Mouse (Mus musculus): ENCODE measurements around the gene Pop5. TPM values are rescaled to one million over a fixed set of nuclear protein-coding genes. Genes with fewer than 3 reads are reported as not detected.

Gene Pop5
- total and polyA plus RNA-seq, 2 experiments from 2014 or later = 55.6 to 99.3 TPM

DNA sequence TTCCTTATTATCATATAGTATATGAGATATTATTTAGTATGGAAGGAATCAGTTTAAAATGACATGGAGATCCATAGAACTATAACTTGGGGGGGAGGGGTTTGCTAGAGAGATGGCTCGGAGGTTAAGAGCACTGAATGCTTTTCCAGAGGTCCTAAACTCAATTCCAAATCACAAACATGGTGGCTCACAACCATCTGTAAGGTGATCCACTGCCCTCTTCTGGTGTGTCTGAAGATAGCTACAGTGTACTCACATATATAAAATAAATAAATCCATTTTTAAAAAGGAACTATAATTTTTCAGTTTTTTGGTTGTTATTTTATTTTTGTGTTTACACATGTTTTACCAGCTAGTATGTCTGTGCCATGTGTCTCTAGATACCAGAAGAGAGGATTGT lies 38.7 kb downstream of the Pop5 start:
- Histone ChIP-seq H3K4me3 (ENCODE audit: low read length) (no peak overlapping the region), H3K4me1 (ENCODE audit: insufficient read depth, low read length) (peaks cover 18% of the 10 kb centered on the region; the same call in 1 of the 2 replicates), H3K4me2 (ENCODE audit: low read depth, low read length) (no peak overlapping the region), H3K9ac (replicated peaks; ENCODE audit: low read length) (no peak overlapping the region), H3K36me3 (ENCODE audit: insufficient read depth, low read length) (no peaks in the 10 kb centered on the region; the same call in 1 of the 2 replicates), H3K9me3 (ENCODE audit: low read length) (no peaks in the 10 kb centered on the region), H3K27me3 (ENCODE audit: insufficient read depth, low read length) (no peaks in the 10 kb centered on the region), H3K27ac (no peak overlapping the region)
- WGBS = 78% methylated on average over 1 of the region's 1 CpGs
- DNase-seq (ENCODE audit: low spot score) = no peak
- no peak for ATAC-seq
- 0 out of 2 replicates have a peak, but pooled peaks have one; percentile 9 for TF ChIP-seq CTCF (IDR thresholded peaks at IDR 0.05; ENCODE audit: low read depth)

DNA sequence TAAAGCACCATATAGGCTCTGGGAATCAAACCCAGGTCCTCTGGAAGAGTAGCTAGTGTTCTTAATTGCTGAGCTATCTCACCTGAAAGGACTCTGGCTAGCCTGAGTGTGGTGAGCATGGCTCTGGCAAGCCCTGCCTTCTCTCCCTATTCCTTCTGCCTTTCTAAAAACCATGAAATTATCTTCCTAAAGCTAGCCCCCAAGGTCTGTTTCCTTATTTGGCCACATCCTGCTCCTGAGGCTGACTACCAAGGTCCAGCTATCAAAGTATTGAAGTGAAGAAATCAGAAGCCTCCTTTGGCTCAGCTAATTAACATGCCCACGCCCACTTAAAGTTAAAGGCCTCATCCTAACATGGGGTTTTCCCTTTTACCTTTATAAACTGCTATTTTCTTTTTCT lies 39.1 kb downstream of the Pop5 start:
- H3K36me3 ChIP-seq (ENCODE audit: insufficient read depth, low read length) = no peaks in the 10 kb centered on the region
- H3K4me3 ChIP-seq (ENCODE audit: low read length) = no peak overlapping the region
- H3K27me3 ChIP-seq (ENCODE audit: insufficient read depth, low read length) = no peaks in the 10 kb centered on the region
- no peaks in the 10 kb centered on the region for H3K9me3 ChIP-seq (ENCODE audit: low read length)
- H3K9ac ChIP-seq (replicated peaks; ENCODE audit: low read length) = no peak overlapping the region
- no peak for TF ChIP-seq CTCF (IDR thresholded peaks at IDR 0.05; ENCODE audit: low read depth)
- peaks cover 17% of the 10 kb centered on the region; the same call in 1 of the 2 replicates for H3K4me1 ChIP-seq (ENCODE audit: insufficient read depth, low read length)
- no peak overlapping the region for H3K27ac ChIP-seq
- DNase-seq (ENCODE audit: low spot score) = no peak
- no peak overlapping the region for H3K4me2 ChIP-seq (ENCODE audit: low read depth, low read length)
- no peak for ATAC-seq
- 86% methylated on average over 1 of the region's 1 CpGs for WGBS

DNA sequence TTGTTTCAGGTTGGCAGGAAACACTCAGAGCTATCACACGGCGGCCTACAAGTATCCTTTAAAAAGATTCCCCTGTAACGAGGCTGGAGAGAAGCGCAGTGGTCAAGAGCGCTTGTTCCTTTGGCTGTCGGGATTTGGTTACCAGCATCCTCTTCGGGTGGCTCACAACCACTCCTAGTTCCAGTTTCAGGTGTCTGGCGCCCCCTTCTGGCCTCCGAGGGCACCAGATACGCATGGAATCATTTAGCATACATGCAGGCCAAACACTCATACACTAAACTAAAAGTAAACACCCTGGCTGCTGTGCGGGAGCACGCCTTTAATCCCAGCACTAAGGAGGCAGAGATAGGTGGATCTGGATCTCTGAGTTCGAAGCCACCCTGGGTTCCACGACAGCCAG lies 40.4 kb downstream of the Pop5 start:
- peak; percentile 52 for TF ChIP-seq CTCF (IDR thresholded peaks at IDR 0.05; ENCODE audit: low read depth)
- no peak overlapping the region for H3K4me3 ChIP-seq (ENCODE audit: low read length)
- no peaks in the 10 kb centered on the region for H3K9me3 ChIP-seq (ENCODE audit: low read length)
- no peaks in the 10 kb centered on the region for H3K36me3 ChIP-seq (ENCODE audit: insufficient read depth, low read length)
- ATAC-seq (no peak), DNase-seq (ENCODE audit: low spot score) (peak; percentile 42)
- peaks cover 5% of the 10 kb centered on the region; the same call in 1 of the 2 replicates for H3K4me1 ChIP-seq (ENCODE audit: insufficient read depth, low read length)
- no peaks in the 10 kb centered on the region for H3K27me3 ChIP-seq (ENCODE audit: insufficient read depth, low read length)
- no peak overlapping the region for H3K9ac ChIP-seq (replicated peaks; ENCODE audit: low read length)
- WGBS = 36% methylated on average over 14 of the region's 14 CpGs
- H3K27ac ChIP-seq = no peak overlapping the region
- H3K4me2 ChIP-seq (ENCODE audit: low read depth, low read length) = no peak overlapping the region

DNA sequence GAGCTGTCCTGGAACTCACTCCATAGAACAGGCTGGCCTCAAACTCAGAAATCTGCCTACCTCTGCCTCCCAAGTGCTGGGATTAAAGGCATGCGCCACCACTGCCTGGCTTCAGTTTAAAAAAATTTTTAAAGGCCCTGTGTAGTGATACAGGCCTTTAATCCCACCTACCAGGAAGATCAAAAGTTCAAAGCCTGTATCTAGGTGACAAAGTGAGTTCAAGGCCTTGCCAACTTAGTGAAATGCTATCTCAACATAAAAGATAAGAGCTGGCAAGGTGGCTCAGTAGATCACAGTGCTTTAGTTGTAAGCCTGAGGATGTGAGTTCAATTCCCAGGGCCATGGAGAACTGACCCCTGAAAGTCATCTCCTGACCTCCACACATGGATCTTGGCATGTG lies 42.4 kb downstream of the Pop5 start:
- 88% methylated on average over 1 of the region's 1 CpGs for WGBS
- no peak for DNase-seq (ENCODE audit: low spot score)
- Histone ChIP-seq H3K4me3 (ENCODE audit: low read length) (no peak overlapping the region), H3K4me2 (ENCODE audit: low read depth, low read length) (no peak overlapping the region), H3K9ac (replicated peaks; ENCODE audit: low read length) (no peak overlapping the region), H3K9me3 (ENCODE audit: low read length) (no peaks in the 10 kb centered on the region), H3K27me3 (ENCODE audit: insufficient read depth, low read length) (no peaks in the 10 kb centered on the region), H3K27ac (no peak overlapping the region), H3K36me3 (ENCODE audit: insufficient read depth, low read length) (no peaks in the 10 kb centered on the region), H3K4me1 (ENCODE audit: insufficient read depth, low read length) (no peaks in the 10 kb centered on the region)
- no peak for TF ChIP-seq CTCF (IDR thresholded peaks at IDR 0.05; ENCODE audit: low read depth)
- no peak for ATAC-seq

DNA sequence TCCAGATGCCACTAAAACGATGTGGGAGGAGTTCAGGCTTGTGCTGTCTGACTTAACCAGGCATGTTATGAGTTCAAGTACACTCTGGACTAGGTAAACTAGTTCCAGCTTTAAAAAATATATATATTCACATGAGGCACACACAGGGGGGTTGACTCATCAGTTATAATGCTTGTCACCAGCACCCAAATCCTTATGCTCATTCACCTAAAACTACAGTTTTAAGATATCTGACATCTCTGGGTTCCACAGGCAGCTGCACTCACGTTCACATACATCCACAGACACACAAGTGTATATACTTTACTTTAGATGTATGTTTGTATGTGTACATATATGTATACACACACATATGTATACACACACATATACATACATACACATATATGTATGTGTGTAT lies 43.1 kb downstream of the Pop5 start:
- H3K27ac ChIP-seq = no peak overlapping the region
- 49% methylated on average over 2 of the region's 2 CpGs for WGBS

DNA sequence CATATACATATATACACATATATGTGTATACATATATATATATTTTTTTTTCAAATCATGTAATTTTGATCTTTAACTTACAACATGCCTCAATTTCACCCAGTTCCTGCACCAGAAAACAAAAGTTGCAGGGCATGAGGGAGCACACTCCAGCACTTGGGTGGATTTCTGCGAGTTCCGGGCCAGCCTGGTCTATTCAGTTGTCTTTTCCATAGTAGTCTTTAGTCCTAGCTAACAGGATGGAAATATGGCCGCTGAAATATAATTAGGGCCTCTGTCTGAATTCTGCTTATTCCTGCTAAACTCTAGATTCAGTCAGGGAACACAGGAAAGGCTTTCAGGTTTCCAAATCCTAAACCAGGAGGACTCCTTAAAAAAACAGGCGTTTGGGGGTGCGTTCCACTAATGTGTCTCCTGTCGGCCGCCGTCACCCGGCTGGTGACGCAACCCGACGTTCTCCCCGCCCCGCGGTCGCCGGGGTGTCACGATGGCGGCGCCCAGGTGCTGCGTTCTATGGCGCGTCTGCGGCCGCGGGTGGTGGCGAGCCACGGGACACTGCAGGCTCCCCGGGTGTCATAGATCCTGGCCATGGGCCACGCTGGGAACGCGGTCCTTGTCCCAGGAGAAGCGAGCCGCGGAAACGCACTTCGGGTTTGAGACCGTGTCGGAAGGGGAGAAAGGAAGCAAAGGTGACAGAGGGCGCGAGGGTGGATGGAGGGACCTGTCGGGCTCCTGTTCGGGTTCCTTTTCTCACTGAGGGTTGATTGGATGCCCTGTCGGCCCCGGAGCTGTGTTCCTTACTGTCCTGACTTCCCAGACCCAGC lies 43.8 kb downstream of the Pop5 start, which contains the start of gene Coq5:
Coq5 (plus strand) TSS at position 441 of the 824 bp plus-strand sequence.
- 3% methylated on average over 45 of the region's 45 CpGs for WGBS
- DNase-seq (ENCODE audit: low spot score) = peak; percentile 91

More for the DNA sequence above, 43.1 kb downstream of the Pop5 start:
- ATAC-seq = no peak
- no peaks in the 10 kb centered on the region for H3K27me3 ChIP-seq (ENCODE audit: insufficient read depth, low read length)
- no peaks in the 10 kb centered on the region for H3K4me1 ChIP-seq (ENCODE audit: insufficient read depth, low read length)
- H3K4me3 ChIP-seq (ENCODE audit: low read length) = no peak overlapping the region
- no peak for DNase-seq (ENCODE audit: low spot score)
- no peak overlapping the region for H3K4me2 ChIP-seq (ENCODE audit: low read depth, low read length)
- H3K9me3 ChIP-seq (ENCODE audit: low read length) = no peaks in the 10 kb centered on the region
- peaks cover 4% of the 10 kb centered on the region; the same call in 1 of the 2 replicates for H3K36me3 ChIP-seq (ENCODE audit: insufficient read depth, low read length)
- TF ChIP-seq CTCF (IDR thresholded peaks at IDR 0.05; ENCODE audit: low read depth) = no peak
- H3K9ac ChIP-seq (replicated peaks; ENCODE audit: low read length) = no peak overlapping the region

More for the DNA sequence above, 43.8 kb downstream of the Pop5 start, which contains the start of gene Coq5:
- peak; percentile 82 for ATAC-seq
- no peaks in the 10 kb centered on the region for H3K9me3 ChIP-seq (ENCODE audit: low read length)
- no peak for TF ChIP-seq CTCF (IDR thresholded peaks at IDR 0.05; ENCODE audit: low read depth)
- H3K27me3 ChIP-seq (ENCODE audit: insufficient read depth, low read length) = no peaks in the 10 kb centered on the region
- peaks cover 11% of the 10 kb centered on the region for H3K36me3 ChIP-seq (ENCODE audit: insufficient read depth, low read length)
- peak within 1 kb of the TSS; percentile 86 for H3K4me2 ChIP-seq (ENCODE audit: low read depth, low read length)
- peak within 1 kb of the TSS; percentile 97 for H3K4me3 ChIP-seq (ENCODE audit: low read length)
- peak within 1 kb of the TSS; percentile 73; the same call in 1 of the 2 replicates for H3K27ac ChIP-seq
- H3K4me1 ChIP-seq (ENCODE audit: insufficient read depth, low read length) = no peaks in the 10 kb centered on the region
- peak within 1 kb of the TSS; percentile 86 for H3K9ac ChIP-seq (replicated peaks; ENCODE audit: low read length)

Measured in hindbrain, postnatal 0 days (tissue).